Mouse (Mus musculus) spleen, adult 2 months (tissue): ENCODE measurements around the gene Cpne2.

Experiments
- CTCF ChIP-seq: fragments of 200-500 bp; IDR thresholded peaks from 2 replicates; pipeline ENCODE4 v1.5.1; 2011; ENCODE audit warnings: mild to moderate bottlenecking, inconsistent platforms; ENCODE audit not compliant: insufficient read depth, insufficient read length, insufficient replicate concordance; ENCODE audit errors: extremely low read depth
- POLR2A ChIP-seq: fragments of 200-500 bp; IDR thresholded peaks from 2 replicates; pipeline ENCODE4 v1.6.1; 2011; ENCODE audit warnings: low read depth, low read length, inconsistent platforms

GRCm38 (mm10) chr8:94601607-94602385, 69.0 kb downstream of the Cpne2 start, which contains the start of the genes Rspry1 and Fam192a:
- TF ChIP-seq CTCF (no peak), POLR2A (peak; percentile 75)
